Comparison of ENCODE assay signal across 8 mouse cellular contexts in genomic region chr7:106215177-106215576, GRCm38 (mm10). TPM values are rescaled to one million over a fixed set of nuclear protein-coding genes. Genes with fewer than 3 reads are reported as not detected.
DNase-seq lines count a peak whose midpoint lies in the region; ATAC-seq lines count a peak whose summit lies in the region.
"Not testable (repeated sequence)": the region's sequence is repeated elsewhere in the genome, so short reads cannot be mapped to it uniquely, and the experiment has no call there.
"Had no signal": no experiment of that assay in that cellular context is flagged by ENCODE, and none has a peak within 500 bp of the region (broad histone marks: within the 10 kb centered on the region; RNA-seq: fewer than 3 reads in every experiment).

TSS of gene Gvin1 (minus strand) at chr7:106215326.

- intact Hi-C loops in heart, postnatal 25 days (cut with DNase I) = not testable (repeated sequence)

- H3K9ac ChIP-seq in liver, embryonic 13.5 days = not testable (repeated sequence)

- not testable (repeated sequence) for H3K27ac ChIP-seq in liver, embryonic 13.5 days

- not testable (repeated sequence) for H3K4me2 ChIP-seq in liver, embryonic 13.5 days

- not testable (repeated sequence) for H3K36me3 ChIP-seq in liver, embryonic 13.5 days

- H3K27me3 ChIP-seq in liver, embryonic 13.5 days = not testable (repeated sequence)

- DNase-seq in gastrocnemius, postnatal 25 days = peak; percentile 3
- peak; percentile 2 for DNase-seq in heart, postnatal 25 days (ENCODE audit: low spot score)
- peak; percentile 52 for DNase-seq in kidney, adult 9 months
- DNase-seq in liver, embryonic 13.5 days = not testable (repeated sequence)
- peak; percentile 1 for DNase-seq in lung, postnatal 10 days

- not testable (repeated sequence) for H3K4me3 ChIP-seq in liver, embryonic 13.5 days (replicated peaks)

- peak; percentile 81 for ATAC-seq in activated CD4-positive, CD25-positive, alpha-beta regulatory T cell, adult 4 months
- ATAC-seq in liver, embryonic 13.5 days (ENCODE audit: low read depth) = peak; percentile 59; the same call in 1 of the 2 replicates
- peak; percentile 98 for ATAC-seq in monocyte, adult 5-6 weeks (replicated peaks; ENCODE audit: insufficient number of reproducible peaks, low FRiP score, low TSS enrichment, poor library complexity, severe bottlenecking)

- not testable (repeated sequence) for H3K4me1 ChIP-seq in liver, embryonic 13.5 days (replicated peaks)

- WGBS in liver, embryonic 13.5 days (ENCODE audit: insufficient replicate concordance) = 24% methylated on average over 1 of the region's 1 CpGs

- H3K9me3 ChIP-seq in liver, embryonic 13.5 days (replicated peaks) = not testable (repeated sequence)

RNA-seq across cellular contexts. Expression of gene Gvin1, which starts in this region (rescaled TPM):
- polyA plus RNA-seq in activated CD4-positive, CD25-positive, alpha-beta regulatory T cell, adult 4 months (2017; shearing (Covaris generic)) = 100 to 1,000 TPM; 108 to 118 TPM
- 1 to 10 TPM; 1.6 to 4.2 TPM for total RNA-seq in gastrocnemius, postnatal 25 days (2021)
- total RNA-seq in heart, postnatal 25 days (2021) = 10 to 100 TPM in 1 of 2 experiments, 1 to 10 TPM in 1; 6.3 to 12.0 TPM
- 0.29 and 0.44 TPM in 2 replicates for polyA plus RNA-seq in liver, embryonic 13.5 days (2015; fragmentation: Nextera tagmentation; extraction: Ambion mirVana)
- 309 to 793 TPM (median 366 TPM) in 3 replicates for total RNA-seq in monocyte, adult 5-6 weeks (2017)
- polyA plus RNA-seq: myocyte had no signal

Comparison
In these comparisons a context has a peak if more than half of its experiments do, and no peak if none do; other contexts are left out.
1. RNA of gene Gvin1 (total RNA-seq): 309 to 793 TPM in monocyte, adult 5-6 weeks; 6.3 to 12.0 TPM in heart, postnatal 25 days and 1.6 to 4.2 TPM in gastrocnemius, postnatal 25 days; every median in the first group is over 10 times any median in the second.
2. RNA of gene Gvin1 (polyA plus RNA-seq): 108 to 118 TPM in activated CD4-positive, CD25-positive, alpha-beta regulatory T cell, adult 4 months; 0.29 to 0.44 TPM in liver, embryonic 13.5 days; every median in the first group is over 10 times any median in the second.
3. Peak in ATAC-seq in liver, embryonic 13.5 days; RNA of the gene not detected or under 1 TPM.
4. Peak in every context shown above with its lines, with median percentiles within 50 percentile points of each other: ATAC-seq.